Mouse (Mus musculus): ENCODE results near the gene Myh4.

- no peak for TF ChIP-seq ZNF384 (IDR thresholded peaks at IDR 0.05; ENCODE audit: low read depth, low read length)
- TF ChIP-seq ZC3H11A (IDR thresholded peaks at IDR 0.05; ENCODE audit: borderline replicate concordance, low read depth, low read length), result no peak
- no peak for TF ChIP-seq HCFC1 (IDR thresholded peaks at IDR 0.05; ENCODE audit: borderline replicate concordance, insufficient read depth, low read length)
Measured at GRCm38 (mm10) chr11:67237481-67238079, at the start of gene Myh4.
